Mouse (Mus musculus): ENCODE data around the gene Rps15a. TPM values are rescaled to one million over a fixed set of nuclear protein-coding genes. Genes with fewer than 3 reads are reported as not detected.

Gene Rps15a
- 857 TPM for polyA plus RNA-seq (2014; fragmentation: Illumina TruSeq; extraction: RNeasy Lipid Tissue Mini Kit (QIAGEN cat#74804); ENCODE audit: low read depth, low replicate concordance)

DNA sequence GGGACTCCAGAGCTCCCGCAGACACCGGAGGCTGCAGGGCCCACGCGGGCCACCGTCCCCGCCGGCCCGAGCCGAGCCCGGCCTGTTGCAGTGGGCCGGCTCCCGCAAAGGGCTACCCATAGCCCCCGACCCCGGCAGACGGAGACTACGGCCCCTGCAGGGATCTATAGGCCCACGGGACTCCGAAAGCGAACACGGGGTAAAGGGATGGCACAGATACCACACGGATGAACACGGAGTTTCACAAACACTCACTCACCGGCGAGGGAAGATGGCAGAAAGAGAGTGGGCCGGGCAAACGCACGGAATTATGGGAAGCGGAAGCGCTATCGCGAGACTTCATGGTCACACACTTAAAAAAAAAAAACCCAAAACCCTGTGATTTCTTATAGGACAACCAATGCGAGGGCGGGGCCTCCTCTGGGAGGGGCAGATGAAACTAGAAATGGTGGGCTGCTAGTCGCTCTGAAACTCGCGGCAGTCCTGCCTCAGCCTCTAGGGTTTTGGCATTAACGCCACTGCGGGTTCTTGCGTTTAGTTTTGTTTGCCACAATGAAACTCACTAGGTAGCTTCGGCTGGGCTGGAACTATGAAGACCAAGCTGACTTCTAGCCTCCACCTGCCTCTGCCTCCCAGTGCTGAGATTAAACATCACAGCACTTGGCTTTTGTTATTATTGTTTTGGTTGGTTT is at the start of gene Rps15a:
TSS of gene Rps15a (minus strand) at position 312 of the 692 bp plus-strand sequence.

DNA sequence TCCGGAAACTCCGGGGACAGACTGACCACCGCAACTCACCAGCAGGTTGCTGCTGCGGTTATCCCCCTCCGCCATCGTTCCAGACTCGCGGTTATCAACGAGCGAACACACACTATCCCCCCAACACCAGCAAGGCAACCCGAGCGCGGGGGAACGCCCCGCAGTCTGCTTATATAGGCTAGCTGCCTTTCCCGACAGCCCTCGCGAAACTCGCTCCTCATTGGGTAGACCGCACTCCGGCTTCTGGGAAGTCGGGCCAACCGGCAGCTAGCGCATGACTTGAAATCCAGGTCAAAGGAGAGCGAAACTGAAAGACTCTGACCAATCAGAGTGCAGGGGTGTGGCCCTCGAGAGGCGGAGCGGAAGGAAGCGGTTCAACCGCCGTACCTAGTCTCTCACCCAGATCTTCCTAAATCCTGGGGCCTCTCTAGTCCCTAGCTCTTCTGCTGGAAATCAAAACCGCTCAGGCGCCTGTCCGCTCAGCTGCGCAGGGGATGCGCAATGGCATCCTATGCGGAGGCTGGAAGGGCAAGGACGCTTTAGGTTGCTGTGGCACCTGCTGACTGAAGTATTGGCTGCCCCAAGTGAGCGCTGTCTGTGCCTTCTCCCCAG is 13.5 kb upstream of the Rps15a start, which contains the start of gene Arl6ip1:
TSS of gene Arl6ip1 (minus strand) at position 233 of the 612 bp plus-strand sequence.

Other genes with a start within 250 kb of the Rps15a start
- gene Arl6ip1, start 13.5 kb upstream of the Rps15a start, polyA plus RNA-seq (2014; fragmentation: Illumina TruSeq; extraction: RNeasy Lipid Tissue Mini Kit (QIAGEN cat#74804); ENCODE audit: low read depth, low replicate concordance) = 28.6 TPM
- 21.4 TPM for gene Smg1, start 127.5 kb upstream of the Rps15a start, polyA plus RNA-seq (2014; fragmentation: Illumina TruSeq; extraction: RNeasy Lipid Tissue Mini Kit (QIAGEN cat#74804); ENCODE audit: low read depth, low replicate concordance)

Data from heart, adult 10 weeks (tissue).